Comparison of ENCODE assay signal across 18 mouse cellular contexts in genomic region chr4:34260468-34260867, GRCm38 (mm10).
"Had no signal": no experiment of that assay in that cellular context is flagged by ENCODE, and none has a peak within 500 bp of the region (broad histone marks: within the 10 kb centered on the region; RNA-seq: fewer than 3 reads in every experiment).

No protein-coding gene starts in this region.

- H3K27me3 ChIP-seq: liver, embryonic 13.5 days; neural tube, embryonic 12.5 days; neural tube, embryonic 15.5 days; stomach, embryonic 15.5 days had no signal

- H3K36me3 ChIP-seq: liver, embryonic 13.5 days; neural tube, embryonic 12.5 days; neural tube, embryonic 15.5 days; stomach, embryonic 15.5 days had no signal

- H3K27ac ChIP-seq: layer of hippocampus, adult 2 months; left cerebral cortex, adult 2 months; liver, embryonic 13.5 days; neural tube, embryonic 12.5 days; neural tube, embryonic 15.5 days; stomach, embryonic 15.5 days had no signal

- H3K9ac ChIP-seq: liver, embryonic 13.5 days; neural tube, embryonic 12.5 days; neural tube, embryonic 15.5 days; stomach, embryonic 15.5 days had no signal

- H3K9me3 ChIP-seq: liver, embryonic 13.5 days; neural tube, embryonic 12.5 days; neural tube, embryonic 15.5 days; stomach, embryonic 15.5 days had no signal

- H3K4me1 ChIP-seq: liver, embryonic 13.5 days; neural tube, embryonic 12.5 days; neural tube, embryonic 15.5 days; stomach, embryonic 15.5 days had no signal

- DNase-seq: kidney, adult 9 months; kidney, postnatal 25 days; layer of hippocampus, adult 9-11 months; layer of hippocampus, postnatal 36 days; liver, embryonic 13.5 days; lung, adult 2 months; lung, postnatal 14 days; lung, postnatal 4 days; midbrain, embryonic 14.5 days; right cerebral cortex, adult 18-20 months; right cerebral cortex, postnatal 14 days; right cerebral cortex, postnatal 4 days; thymus, postnatal 36 days had no signal

- H3K4me3 ChIP-seq: layer of hippocampus, adult 2 months; left cerebral cortex, adult 2 months; liver, embryonic 13.5 days; neural tube, embryonic 12.5 days; neural tube, embryonic 15.5 days; stomach, embryonic 15.5 days had no signal
